Mouse (Mus musculus) stomach, embryonic 14.5 days (tissue): ENCODE measurements around the gene Tent4a. TPM values are rescaled to one million over a fixed set of nuclear protein-coding genes. Genes with fewer than 3 reads are reported as not detected.

Experiments used
- ATAC-seq: fragments of 200-750 bp; cut with Nextera tagmentation; 2 replicates; pipeline ENCODE4 v1.8.0; 2017; ENCODE audit warnings: low read depth, moderate TSS enrichment; ENCODE audit not compliant: insufficient number of reproducible peaks, insufficient read depth, low FRiP score
- H3K27ac ChIP-seq: fragments of 300-500 bp; sonication (generic); 2 replicates; pipeline ENCODE4 v1.5.1; 2014; ENCODE audit warnings: mild to moderate bottlenecking, low read length, moderate library complexity, mixed read lengths
- H3K27me3 ChIP-seq: fragments of 300-500 bp; sonication (generic); 2 replicates; pipeline ENCODE4 v1.6.1; 2014; ENCODE audit warnings: low read length, control low read depth, mixed read lengths; ENCODE audit not compliant: control insufficient read depth, insufficient read depth
- H3K36me3 ChIP-seq: fragments of 300-500 bp; sonication (generic); 2 replicates; pipeline ENCODE4 v1.6.1; 2014; ENCODE audit warnings: mild to moderate bottlenecking, control low read depth, low read length, moderate library complexity, mixed read lengths; ENCODE audit not compliant: control insufficient read depth, insufficient read depth
- H3K4me1 ChIP-seq: fragments of 300-500 bp; sonication (generic); 2 replicates; pipeline ENCODE4 v1.6.1; 2014; ENCODE audit warnings: low read length, control low read depth, mixed read lengths; ENCODE audit not compliant: control insufficient read depth, insufficient read depth
- H3K4me2 ChIP-seq: fragments of 300-500 bp; sonication (generic); replicated peaks from 2 replicates; pipeline ENCODE4 v1.6.1; 2014; ENCODE audit warnings: low read depth, low read length, control low read depth
- H3K4me3 ChIP-seq: fragments of 300-500 bp; sonication (generic); 2 replicates; pipeline ENCODE4 v1.5.1; 2014; ENCODE audit warnings: low read depth, low read length, control low read depth
- H3K9ac ChIP-seq: fragments of 300-500 bp; sonication (generic); replicated peaks from 2 replicates; pipeline ENCODE4 v1.6.1; 2014; ENCODE audit warnings: low read depth, mild to moderate bottlenecking, control low read depth, low read length, moderate library complexity, mixed read lengths
- H3K9me3 ChIP-seq: fragments of 300-500 bp; sonication (generic); 2 replicates; pipeline ENCODE4 v1.6.1; 2016; ENCODE audit warnings: low read depth, low read length, control low read depth; ENCODE audit not compliant: control insufficient read depth
- WGBS: fragments of 180-500 bp; shearing (Covaris S2); extraction: QIAGEN DNeasy Blood & Tissue Kit; methylation state at CpG from one replicate; pipeline ENCODE4 v1.1.7; 2014; 5-methylcytosine and 5-hydroxymethylcytosine counted together
- polyA plus RNA-seq: library from polyadenylated mRNA; unstranded; fragments of >200 nt; fragmentation: Nextera tagmentation; extraction: Ambion mirVana; gene quantifications from 2 replicates; pipeline ENCODE4 v1.2.1, GENCODE M21; 2014

The Tent4a gene
- polyA plus RNA-seq, 1 experiment from 2014 or later: 8.8 TPM

- no peaks in the 10 kb centered on the region for H3K27me3 ChIP-seq
- no peaks in the 10 kb centered on the region for H3K36me3 ChIP-seq
- no peaks in the 10 kb centered on the region for H3K9me3 ChIP-seq
- H3K4me3 ChIP-seq: no peak overlapping the region
- 85% methylated on average over 1 of the region's 1 CpGs for WGBS
- H3K9ac ChIP-seq: no peak overlapping the region
- H3K4me2 ChIP-seq: no peak overlapping the region
- H3K4me1 ChIP-seq: peaks cover 24% of the 10 kb centered on the region
- ATAC-seq: no peak
- no peak overlapping the region for H3K27ac ChIP-seq
These were observed 12.1 kb downstream of the Tent4a start for GRCm38 (mm10) chr13:69522161-69522791.

- 81% methylated on average over 6 of the region's 6 CpGs for WGBS
- Histone ChIP-seq H3K4me2 (no peak overlapping the region), H3K4me1 (peaks cover 13% of the 10 kb centered on the region), H3K9ac (no peak overlapping the region), H3K4me3 (no peak overlapping the region), H3K27ac (no peak overlapping the region), H3K9me3 (no peaks in the 10 kb centered on the region), H3K27me3 (no peaks in the 10 kb centered on the region), H3K36me3 (no peaks in the 10 kb centered on the region)
- ATAC-seq: no peak
These were observed 15.3 kb downstream of the Tent4a start for GRCm38 (mm10) chr13:69519137-69519536.

GRCm38 (mm10) chr13:69517445-69517844 is 17.0 kb downstream of the Tent4a start:
- Histone ChIP-seq H3K27me3 (no peaks in the 10 kb centered on the region), H3K4me1 (peaks cover 3% of the 10 kb centered on the region; the same call in 1 of the 2 replicates), H3K9ac (no peak overlapping the region), H3K4me2 (no peak overlapping the region), H3K9me3 (no peaks in the 10 kb centered on the region), H3K36me3 (peaks cover 3% of the 10 kb centered on the region; the same call in 1 of the 2 replicates), H3K4me3 (no peak overlapping the region), H3K27ac (no peak overlapping the region)
- WGBS: 66% methylated on average over 6 of the region's 6 CpGs
- no peak for ATAC-seq

- no peak for ATAC-seq
- H3K9me3 ChIP-seq: no peaks in the 10 kb centered on the region
- no peaks in the 10 kb centered on the region for H3K4me1 ChIP-seq
- no peaks in the 10 kb centered on the region for H3K27me3 ChIP-seq
- H3K4me3 ChIP-seq: no peak overlapping the region
- peaks cover 14% of the 10 kb centered on the region for H3K36me3 ChIP-seq
- H3K4me2 ChIP-seq: no peak overlapping the region
- no peak overlapping the region for H3K9ac ChIP-seq
- no peak overlapping the region for H3K27ac ChIP-seq
- 80% methylated on average over 3 of the region's 3 CpGs for WGBS
These were observed 19.3 kb downstream of the Tent4a start for GRCm38 (mm10) chr13:69515091-69515490.

- no peak overlapping the region for H3K4me2 ChIP-seq
- no peaks in the 10 kb centered on the region for H3K9me3 ChIP-seq
- H3K4me3 ChIP-seq: no peak overlapping the region
- peak; percentile 38; the same call in 1 of the 2 replicates for ATAC-seq
- no peak overlapping the region for H3K9ac ChIP-seq
- no peak overlapping the region for H3K27ac ChIP-seq
- WGBS: 61% methylated on average over 9 of the region's 9 CpGs
- no peaks in the 10 kb centered on the region for H3K27me3 ChIP-seq
- peaks cover 55% of the 10 kb centered on the region for H3K36me3 ChIP-seq
- no peaks in the 10 kb centered on the region for H3K4me1 ChIP-seq
These were observed 24.8 kb downstream of the Tent4a start for GRCm38 (mm10) chr13:69509391-69510244.

- Histone ChIP-seq H3K9ac (no peak overlapping the region), H3K4me3 (no peak overlapping the region), H3K27me3 (no peaks in the 10 kb centered on the region), H3K4me1 (no peaks in the 10 kb centered on the region), H3K9me3 (no peaks in the 10 kb centered on the region), H3K4me2 (no peak overlapping the region), H3K36me3 (peaks cover 71% of the 10 kb centered on the region), H3K27ac (no peak overlapping the region)
- 96% methylated on average over 3 of the region's 3 CpGs for WGBS
- no peak for ATAC-seq
These were observed 26.8 kb downstream of the Tent4a start for GRCm38 (mm10) chr13:69507666-69508065.

GRCm38 (mm10) chr13:69506341-69507086 is 27.9 kb downstream of the Tent4a start:
- no peak; the same call in 1 of the 2 replicates for ATAC-seq

GRCm38 (mm10) chr13:69502863-69503262 is 31.6 kb downstream of the Tent4a start:
- Histone ChIP-seq H3K4me3 (no peak overlapping the region), H3K27ac (no peak overlapping the region), H3K9ac (no peak overlapping the region), H3K36me3 (peaks cover 94% of the 10 kb centered on the region), H3K27me3 (no peaks in the 10 kb centered on the region), H3K4me2 (no peak overlapping the region), H3K4me1 (no peaks in the 10 kb centered on the region), H3K9me3 (no peaks in the 10 kb centered on the region)
- WGBS: 82% methylated on average over 5 of the region's 5 CpGs
- ATAC-seq: no peak

More at GRCm38 (mm10) chr13:69506341-69507086, 27.9 kb downstream of the Tent4a start:
- no peaks in the 10 kb centered on the region for H3K9me3 ChIP-seq
- no peak overlapping the region for H3K4me3 ChIP-seq
- no peak overlapping the region for H3K27ac ChIP-seq
- no peaks in the 10 kb centered on the region for H3K27me3 ChIP-seq
- H3K36me3 ChIP-seq: peaks cover 77% of the 10 kb centered on the region
- H3K4me2 ChIP-seq: no peak overlapping the region
- no peaks in the 10 kb centered on the region for H3K4me1 ChIP-seq
- H3K9ac ChIP-seq: no peak overlapping the region
- 89% methylated on average over 12 of the region's 12 CpGs for WGBS
